ENCODE assay signal across 22 mouse cellular contexts in the genomic region with DNA sequence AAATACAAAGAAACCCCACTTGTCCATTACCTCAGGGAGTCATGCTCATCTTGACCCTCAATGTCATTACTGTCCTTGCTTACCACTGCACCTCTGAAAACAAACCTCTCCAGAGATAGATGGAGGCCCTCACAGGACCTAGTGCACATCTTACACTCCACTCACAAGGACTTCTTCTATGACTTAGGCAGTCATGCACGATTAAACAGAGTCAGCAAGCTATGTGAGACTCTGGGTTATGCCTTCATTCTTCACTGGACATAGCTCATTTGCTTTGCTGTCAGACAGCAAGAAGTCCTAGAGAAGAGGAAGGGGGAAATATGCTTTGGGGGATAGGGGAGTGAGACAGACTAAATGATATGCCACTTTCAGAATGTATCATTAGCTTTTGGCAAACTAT. TPM values are rescaled to one million over a fixed set of nuclear protein-coding genes. Genes with fewer than 3 reads are reported as not detected.
A peak's percentile ranks its signal among the peaks of the same experiment; 100 is the strongest.
DNase-seq lines count a peak whose midpoint lies in the region; ATAC-seq and TF ChIP-seq lines count a peak whose summit lies in the region.
"Had no signal": no experiment of that assay in that cellular context is flagged by ENCODE, and none has a peak within 500 bp of the region (broad histone marks: within the 10 kb centered on the region; RNA-seq: fewer than 3 reads in every experiment).

No protein-coding gene starts in this region.

- no peaks in the 10 kb centered on the region for H3K79me2 ChIP-seq in CH12.LX (replicated peaks; ENCODE audit: control insufficient read depth, extremely low read depth, insufficient read depth, poor library complexity, severe bottlenecking)

- H3K36me3 ChIP-seq in kidney, embryonic 15.5 days = no peaks in the 10 kb centered on the region
- H3K36me3 ChIP-seq in kidney, embryonic 16.5 days (ENCODE audit: insufficient read depth, low read length) = no peaks in the 10 kb centered on the region
- H3K36me3 ChIP-seq in CH12.LX (replicated peaks in 1 of 2; ENCODE audit: control insufficient read depth in 1 of 2, insufficient read depth in 1 of 2, low read length in 1 of 2) = no peaks in the 10 kb centered on the region
- H3K36me3 ChIP-seq: G1E had no signal

- H3K9ac ChIP-seq in kidney, embryonic 15.5 days = no peak overlapping the region
- H3K9ac ChIP-seq in kidney, embryonic 16.5 days (replicated peaks; ENCODE audit: low read length) = no peak overlapping the region
- no peak overlapping the region for H3K9ac ChIP-seq in CH12.LX (ENCODE audit: insufficient read depth, low read depth)

- H3K4me2 ChIP-seq in kidney, embryonic 15.5 days = no peak overlapping the region
- no peak overlapping the region for H3K4me2 ChIP-seq in kidney, embryonic 16.5 days (replicated peaks; ENCODE audit: low read depth, low read length)
- H3K4me2 ChIP-seq in CH12.LX (ENCODE audit: insufficient read depth, low read depth, poor library complexity, severe bottlenecking) = no peak overlapping the region

- ATAC-seq in kidney, embryonic 15.5 days (replicated peaks; ENCODE audit: low FRiP score) = 0 out of 2 replicates have a peak, but pooled peaks have one; percentile 52
- peak; percentile 57; the same call in 1 of the 2 replicates for ATAC-seq in kidney, embryonic 16.5 days (ENCODE audit: low FRiP score, low TSS enrichment)
- ATAC-seq: activated CD4-positive, CD25-positive, alpha-beta regulatory T cell, adult 4 months; CD4-positive, CD25-positive, alpha-beta regulatory T cell, adult 4 months; Patski had no signal

- no peak for TF ChIP-seq RAD21 in CH12.LX (IDR thresholded peaks at IDR 0.05; ENCODE audit: low read depth, low read length)

- no peak for DNase-seq in kidney, adult 18-20 months
- no peak for DNase-seq in kidney, adult 8-10 months
- peak; percentile 13 for DNase-seq in CH12.LX (ENCODE audit: extremely low read depth)
- DNase-seq in layer of hippocampus, adult 9-11 months = no peak
- DNase-seq: adrenal gland, adult 2 months; adrenal gland, adult 8-10 months; adrenal gland, postnatal 10 days; adrenal gland, postnatal 14 days; adrenal gland, postnatal 25 days; adrenal gland, postnatal 36 days; B cell, adult 2 months; cerebellum, adult 11 months; cerebellum, adult 11-12 months; cerebellum, adult 18-20 months; cerebellum, adult 2 months had no signal

- 55% methylated on average over 1 of the region's 1 CpGs for WGBS in kidney, embryonic 15.5 days
- WGBS in kidney, embryonic 16.5 days = 58% methylated on average over 1 of the region's 1 CpGs

- no peaks in the 10 kb centered on the region for H3K9me3 ChIP-seq in kidney, embryonic 15.5 days (replicated peaks)
- H3K9me3 ChIP-seq in kidney, embryonic 16.5 days (ENCODE audit: low read length) = no peaks in the 10 kb centered on the region
- no peaks in the 10 kb centered on the region for H3K9me3 ChIP-seq in CH12.LX (replicated peaks; ENCODE audit: low read length)
- H3K9me3 ChIP-seq: G1E had no signal

- no peak for TF ChIP-seq CTCF in CH12.LX (conservative IDR thresholded peaks at IDR 0.05 in 1 of 2, IDR thresholded peaks at IDR 0.05 in 1 of 2; ENCODE audit: low read depth in 2 of 2, low read length in 2 of 2)

- in situ Hi-C loops in CH12.LX (cut with MboI; ENCODE audit: low pct_ligation_motif_present, low pct_unique_long_range_greater_than_20kb, low sequenced_read_pairs) = no loop called here

- TF ChIP-seq POLR2A in CH12.LX (IDR thresholded peaks at IDR 0.05; ENCODE audit: low read depth, low read length) = no peak

- no peaks in the 10 kb centered on the region for H3K27me3 ChIP-seq in kidney, embryonic 15.5 days
- no peaks in the 10 kb centered on the region for H3K27me3 ChIP-seq in kidney, embryonic 16.5 days (ENCODE audit: insufficient read depth, low read length)
- H3K27me3 ChIP-seq in CH12.LX (replicated peaks) = no peaks in the 10 kb centered on the region
- H3K27me3 ChIP-seq: Patski had no signal

- dilution Hi-C loops in CH12.LX (cut with MboI; ENCODE audit: extremely low pct_ligation_motif_present, extremely low pct_unique_long_range_greater_than_20kb, low sequenced_read_pairs) = no loop called here

- TF ChIP-seq EP300 in CH12.LX (IDR thresholded peaks at IDR 0.05; ENCODE audit: low read length) = no peak

- H3K4me3 ChIP-seq in kidney, embryonic 15.5 days (replicated peaks) = no peak overlapping the region
- no peak overlapping the region for H3K4me3 ChIP-seq in kidney, embryonic 16.5 days (ENCODE audit: low read length)
- H3K4me3 ChIP-seq in CH12.LX (replicated peaks in 1 of 3; ENCODE audit: low read depth in 2 of 3, low read length in 2 of 3, poor library complexity in 1 of 3) = no peak overlapping the region

- H3K4me1 ChIP-seq in kidney, embryonic 15.5 days = no peaks in the 10 kb centered on the region
- no peaks in the 10 kb centered on the region for H3K4me1 ChIP-seq in kidney, embryonic 16.5 days (ENCODE audit: insufficient read depth, low read length)
- H3K4me1 ChIP-seq in CH12.LX (ENCODE audit: control insufficient read depth in 1 of 2, insufficient read depth in 2 of 2) = peaks cover 3 to 28% of the 10 kb centered on the region in 2 experiments; a peak in 3 of 4 replicates

- no peak overlapping the region for H3K27ac ChIP-seq in kidney, embryonic 15.5 days
- H3K27ac ChIP-seq in kidney, embryonic 16.5 days (ENCODE audit: low read length) = no peak overlapping the region
- no peak overlapping the region for H3K27ac ChIP-seq in CH12.LX (ENCODE audit: insufficient read depth, low read depth)

TF ChIP-seq in CH12.LX, 34 proteins besides CTCF, POLR2A, EP300 and RAD21:
- TF ChIP-seq ZKSCAN1 (IDR thresholded peaks at IDR 0.05; ENCODE audit: borderline replicate concordance, low read depth, low read length) (no peak), MEF2A (IDR thresholded peaks at IDR 0.05; ENCODE audit: borderline replicate concordance, low read depth, low read length) (no peak)

RNA-seq across cellular contexts. Expression of a gene that starts 59.5 kb away (rescaled TPM):
- 2.2 and 2.8 TPM in 2 replicates for polyA plus RNA-seq in kidney, embryonic 15.5 days (2015; fragmentation: Nextera tagmentation; extraction: Ambion mirVana)
- 2.2 and 2.5 TPM in 2 replicates for polyA plus RNA-seq in kidney, embryonic 16.5 days (2015; fragmentation: Nextera tagmentation; extraction: Ambion mirVana)
- total RNA-seq in CH12.LX (2012; rRNA removed) (0.25 and 0.38 TPM in 2 replicates), CH12.LX (2014; rRNA removed) (2.1 and 2.4 TPM in 2 replicates)
- 0.43 and 0.60 TPM in 2 replicates for polyA plus RNA-seq in CH12.LX (2012; ENCODE audit: insufficient read length, low read depth)
- total RNA-seq: MEL had no signal
- polyA plus RNA-seq: activated CD4-positive, CD25-positive, alpha-beta regulatory T cell, adult 4 months; CD4-positive, CD25-positive, alpha-beta regulatory T cell, adult 4 months; G1E; Patski had no signal
